Mouse (Mus musculus) neural tube, embryonic 14.5 days (tissue): ENCODE results near the gene Cd27. TPM values are rescaled to one million over a fixed set of nuclear protein-coding genes. Genes with fewer than 3 reads are reported as not detected.

Source experiments
- ATAC-seq: fragments of 200-750 bp; cut with Nextera tagmentation; 2 replicates; pipeline ENCODE4 v1.8.0; 2017; ENCODE audit warnings: low read depth, mild to moderate bottlenecking, moderate TSS enrichment, moderate library complexity
- H3K27ac ChIP-seq: fragments of 300-500 bp; sonication (generic); 2 replicates; pipeline ENCODE4 v1.5.1; 2014; ENCODE audit warnings: low read depth, mild to moderate bottlenecking, control low read depth, low read length, moderate library complexity, mixed read lengths
- H3K27me3 ChIP-seq: fragments of 300-500 bp; sonication (generic); 2 replicates; pipeline ENCODE4 v1.6.1; 2014; ENCODE audit warnings: low read length; ENCODE audit not compliant: control insufficient read depth, insufficient read depth
- H3K36me3 ChIP-seq: fragments of 300-500 bp; sonication (generic); 2 replicates; pipeline ENCODE4 v1.6.1; 2014; ENCODE audit warnings: low read length, mixed read lengths; ENCODE audit not compliant: control insufficient read depth, insufficient read depth
- H3K4me1 ChIP-seq: fragments of 300-500 bp; sonication (generic); 2 replicates; pipeline ENCODE4 v1.6.1; 2014; ENCODE audit warnings: low read length; ENCODE audit not compliant: control insufficient read depth, insufficient read depth
- H3K4me2 ChIP-seq: fragments of 300-500 bp; sonication (generic); 2 replicates; pipeline ENCODE4 v1.6.1; 2014; ENCODE audit warnings: mild to moderate bottlenecking, low read depth, low read length, control low read depth
- H3K4me3 ChIP-seq: fragments of 300-500 bp; sonication (generic); 2 replicates; pipeline ENCODE4 v1.5.1; 2014; ENCODE audit warnings: low read depth, low read length, control low read depth, mixed read lengths
- H3K9ac ChIP-seq: fragments of 300-500 bp; sonication (generic); replicated peaks from 2 replicates; pipeline ENCODE4 v1.6.1; 2014; ENCODE audit warnings: low read depth, mild to moderate bottlenecking, control low read depth, low read length, mixed read lengths
- H3K9me3 ChIP-seq: fragments of 300-500 bp; sonication (generic); 2 replicates; pipeline ENCODE4 v1.6.1; 2016; ENCODE audit warnings: low read length; ENCODE audit not compliant: control insufficient read depth
- WGBS: fragments of 180-500 bp; shearing (Covaris S2); extraction: QIAGEN DNeasy Blood & Tissue Kit; methylation state at CpG from one replicate; pipeline ENCODE4 v1.1.7; 2014; 5-methylcytosine and 5-hydroxymethylcytosine counted together
- microRNA-seq: library from miRNA; unstranded; fragments of <30 nt; microRNA quantifications from one replicate; pipeline ENCODE4, GENCODE M21; 2016
- polyA plus RNA-seq: library from polyadenylated mRNA; unstranded; fragments of >200 nt; fragmentation: Nextera tagmentation; extraction: Ambion mirVana; gene quantifications from 2 replicates; pipeline ENCODE4 v1.2.1, GENCODE M21; 2014

Cd27 gene
- polyA plus RNA-seq, 1 experiment from 2014 or later = 2.5 TPM

- no peaks in the 10 kb centered on the region for H3K9me3 ChIP-seq
- peak within 1 kb of the TSS; percentile 66 for H3K4me3 ChIP-seq
- peaks cover 6% of the 10 kb centered on the region; the same call in 1 of the 2 replicates for H3K4me1 ChIP-seq
- H3K36me3 ChIP-seq = peaks cover 18% of the 10 kb centered on the region
- H3K9ac ChIP-seq = peak within 1 kb of the TSS; percentile 70
- ATAC-seq = peak; percentile 98
- H3K27ac ChIP-seq = peak within 1 kb of the TSS; percentile 97
- peak within 1 kb of the TSS; percentile 90 for H3K4me2 ChIP-seq
- WGBS = under 1% methylated on average over 54 of the region's 54 CpGs
- no peaks in the 10 kb centered on the region for H3K27me3 ChIP-seq
These were observed 45.3 kb downstream of the Cd27 start, which contains the start of the genes Ncapd2 and Mrpl51 for GRCm38 (mm10) chr6:125191332-125192015. Gene Ncapd2 (minus strand): TSS chr6:125191701. Gene Mrpl51 (plus strand): TSS chr6:125191801.

GRCm38 (mm10) chr6:125190816-125191215 is 46.0 kb downstream of the Cd27 start:
- Histone ChIP-seq H3K27ac (peak overlapping the region; percentile 97; the same call in 1 of the 2 replicates), H3K4me1 (peaks cover 6% of the 10 kb centered on the region; the same call in 1 of the 2 replicates), H3K9me3 (no peaks in the 10 kb centered on the region), H3K27me3 (no peaks in the 10 kb centered on the region), H3K4me2 (peak overlapping the region; percentile 90), H3K36me3 (peaks cover 21% of the 10 kb centered on the region), H3K4me3 (peak overlapping the region; percentile 66), H3K9ac (peak overlapping the region; percentile 37)
- no peak for ATAC-seq

- 96% methylated on average over 10 of the region's 10 CpGs for WGBS
- Histone ChIP-seq H3K36me3 (peaks cover 50% of the 10 kb centered on the region), H3K27me3 (no peaks in the 10 kb centered on the region), H3K4me3 (no peak overlapping the region), H3K27ac (no peak overlapping the region), H3K9me3 (no peaks in the 10 kb centered on the region), H3K9ac (no peak overlapping the region), H3K4me1 (no peaks in the 10 kb centered on the region), H3K4me2 (no peak overlapping the region)
- ATAC-seq = no peak
These were observed 50.6 kb downstream of the Cd27 start for GRCm38 (mm10) chr6:125186203-125186602.

Small RNA genes lying within 50 kb of the gene (microRNA-seq; reads per million reads assigned to microRNA genes)
- not detected for gene Mir3098
- gene Mir8113 = not detected

Other genes starting within 250 kb of the Cd27 start
- gene Pianp, start 240.3 kb downstream of the Cd27 start, polyA plus RNA-seq = 41.3 and 62.3 TPM in 2 replicates
- 12.3 and 16.5 TPM in 2 replicates for gene Zfp384, start 227.9 kb downstream of the Cd27 start, polyA plus RNA-seq
- 105 and 116 TPM in 2 replicates for gene Ing4, start 197.2 kb downstream of the Cd27 start, polyA plus RNA-seq
- 16.8 and 19.8 TPM in 2 replicates for gene Acrbp, start 187.3 kb downstream of the Cd27 start, polyA plus RNA-seq
- 0.70 and 0.91 TPM in 2 replicates for gene Lpar5, start 169.1 kb downstream of the Cd27 start, polyA plus RNA-seq
- 72.1 and 82.2 TPM in 2 replicates for gene Chd4, start 141.0 kb downstream of the Cd27 start, polyA plus RNA-seq
- 45.0 and 49.6 TPM in 2 replicates for gene Nop2, start 105.1 kb downstream of the Cd27 start, polyA plus RNA-seq
- gene Iffo1, start 91.8 kb downstream of the Cd27 start, polyA plus RNA-seq = 18.3 and 18.5 TPM in 2 replicates
- gene Gapdh, start 70.5 kb downstream of the Cd27 start, polyA plus RNA-seq = 1,265 and 1,492 TPM in 2 replicates
- gene Ncapd2, start 45.3 kb downstream of the Cd27 start, polyA plus RNA-seq = 22.6 and 46.4 TPM in 2 replicates
- gene Mrpl51, start 45.2 kb downstream of the Cd27 start, polyA plus RNA-seq = 135 and 138 TPM in 2 replicates
- 14.1 and 21.2 TPM in 2 replicates for gene Vamp1, start 21.5 kb downstream of the Cd27 start, polyA plus RNA-seq
- 5.0 and 5.1 TPM in 2 replicates for gene Tapbpl, start 5.2 kb downstream of the Cd27 start, polyA plus RNA-seq
- not detected in 2 replicates for gene Tuba3a, start 49.0 kb upstream of the Cd27 start, polyA plus RNA-seq
- 11.0 and 14.8 TPM in 2 replicates for gene Ltbr, start 76.9 kb upstream of the Cd27 start, polyA plus RNA-seq
- gene Scnn1a, start 83.6 kb upstream of the Cd27 start, polyA plus RNA-seq = 0.67 and 0.77 TPM in 2 replicates
- 6.5 and 15.0 TPM in 2 replicates for gene Tnfrsf1a, start 112.4 kb upstream of the Cd27 start, polyA plus RNA-seq
- 0.09 and 0.13 TPM in 2 replicates for gene Plekhg6, start 143.8 kb upstream of the Cd27 start, polyA plus RNA-seq